Mouse (Mus musculus): ENCODE data around the gene Tmem87b. TPM values are rescaled to one million over a fixed set of nuclear protein-coding genes. Genes with fewer than 3 reads are reported as not detected.

The Tmem87b gene
- polyA plus RNA-seq, 2 experiments: 26.9 to 28.4 TPM

DNA sequence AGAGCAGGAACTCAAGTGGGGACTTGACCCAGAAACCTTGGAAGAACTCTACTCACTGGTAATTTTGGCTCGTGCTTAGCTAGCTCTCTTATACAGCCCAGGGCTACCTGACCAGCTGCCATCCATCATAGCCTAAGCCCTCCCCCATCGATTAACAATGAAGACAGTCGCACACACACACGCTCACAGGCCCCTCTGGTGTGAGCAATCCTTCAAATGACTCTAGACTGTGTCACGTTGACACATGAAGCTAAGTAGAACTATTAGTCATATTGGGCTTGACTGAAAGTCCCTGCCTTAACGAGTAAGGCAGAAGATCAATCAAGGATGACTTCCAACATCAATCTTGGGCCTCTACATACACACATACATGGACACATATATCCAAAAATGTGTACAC is 84.9 kb downstream of the Tmem87b start:
- DNase-seq (ENCODE audit: low spot score) (no peak), ATAC-seq (ENCODE audit: low FRiP score, low read depth) (no peak)
- Histone ChIP-seq H3K27ac (replicated peaks; ENCODE audit: low read depth, low read length) (no peak overlapping the region), H3K4me1 (ENCODE audit: control insufficient read depth, insufficient read depth, low read length) (no peaks in the 10 kb centered on the region), H3K27me3 (ENCODE audit: control insufficient read depth, insufficient read depth, low read length) (no peaks in the 10 kb centered on the region), H3K9ac (ENCODE audit: low read depth, low read length, severe bottlenecking) (no peak overlapping the region), H3K4me2 (replicated peaks; ENCODE audit: low read depth, low read length, severe bottlenecking) (no peak overlapping the region), H3K4me3 (replicated peaks; ENCODE audit: low read length) (no peak overlapping the region), H3K9me3 (ENCODE audit: control insufficient read depth, low read length) (peaks cover 3% of the 10 kb centered on the region; the same call in 1 of the 2 replicates), H3K36me3 (ENCODE audit: control insufficient read depth, insufficient read depth, low read length) (no peaks in the 10 kb centered on the region)
- TF ChIP-seq POLR2A (IDR thresholded peaks at IDR 0.05; ENCODE audit: borderline replicate concordance, extremely low read depth, insufficient read depth, insufficient read length): no peak
- 78% methylated on average over 6 of the region's 6 CpGs for WGBS

DNA sequence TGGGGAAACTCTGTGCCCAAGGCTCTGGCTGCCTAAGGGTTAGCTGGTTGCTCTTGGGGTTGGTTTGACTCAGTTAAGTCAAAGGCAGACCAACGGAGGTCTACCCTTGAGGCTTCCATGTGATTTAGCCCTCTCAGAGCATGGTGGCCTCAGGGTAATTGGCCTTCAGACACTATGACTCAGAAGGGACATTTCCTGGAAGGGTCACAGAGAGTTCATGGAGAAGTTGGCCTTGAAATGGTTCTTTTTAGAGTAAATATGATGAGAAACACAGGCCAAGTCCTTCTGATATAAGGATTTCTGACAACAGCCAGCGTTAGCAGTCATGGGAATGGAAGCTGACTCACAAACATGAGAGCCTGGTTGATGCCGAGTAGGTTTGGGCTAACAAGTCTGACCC is 85.7 kb downstream of the Tmem87b start:
- H3K9ac ChIP-seq (ENCODE audit: low read depth, low read length, severe bottlenecking): no peak overlapping the region
- H3K27ac ChIP-seq (replicated peaks; ENCODE audit: low read depth, low read length): no peak overlapping the region
- H3K27me3 ChIP-seq (ENCODE audit: control insufficient read depth, insufficient read depth, low read length): no peaks in the 10 kb centered on the region
- H3K4me3 ChIP-seq (replicated peaks; ENCODE audit: low read length): no peak overlapping the region
- peaks cover 3% of the 10 kb centered on the region; the same call in 1 of the 2 replicates for H3K9me3 ChIP-seq (ENCODE audit: control insufficient read depth, low read length)
- 84% methylated on average over 3 of the region's 3 CpGs for WGBS
- no peak for TF ChIP-seq POLR2A (IDR thresholded peaks at IDR 0.05; ENCODE audit: borderline replicate concordance, extremely low read depth, insufficient read depth, insufficient read length)
- ATAC-seq (ENCODE audit: low FRiP score, low read depth) (no peak), DNase-seq (ENCODE audit: low spot score) (no peak)
- H3K4me2 ChIP-seq (replicated peaks; ENCODE audit: low read depth, low read length, severe bottlenecking): no peak overlapping the region
- H3K36me3 ChIP-seq (ENCODE audit: control insufficient read depth, insufficient read depth, low read length): no peaks in the 10 kb centered on the region
- H3K4me1 ChIP-seq (ENCODE audit: control insufficient read depth, insufficient read depth, low read length): no peaks in the 10 kb centered on the region

Other genes with a start within 250 kb of the Tmem87b start
- not detected in 2 replicates for gene Spdye4c, start 226.9 kb upstream of the Tmem87b start, polyA plus RNA-seq (2012; rRNA removed)
- not detected in 2 replicates for gene Spdye4c, start 226.9 kb upstream of the Tmem87b start, polyA plus RNA-seq (2014; fragmentation: Nextera tagmentation; extraction: Ambion mirVana)
- 75.3 and 84.3 TPM in 2 replicates for gene Anapc1, start 130.7 kb upstream of the Tmem87b start, polyA plus RNA-seq (2012; rRNA removed)
- gene Anapc1, start 130.7 kb upstream of the Tmem87b start, polyA plus RNA-seq (2014; fragmentation: Nextera tagmentation; extraction: Ambion mirVana): 65.1 and 67.8 TPM in 2 replicates
- 13.5 and 14.9 TPM in 2 replicates for gene Mertk, start 119.2 kb upstream of the Tmem87b start, polyA plus RNA-seq (2012; rRNA removed)
- gene Mertk, start 119.2 kb upstream of the Tmem87b start, polyA plus RNA-seq (2014; fragmentation: Nextera tagmentation; extraction: Ambion mirVana): 11.1 and 12.3 TPM in 2 replicates
- gene Fbln7, start 44.9 kb downstream of the Tmem87b start, polyA plus RNA-seq (2012; rRNA removed): 15.0 and 18.7 TPM in 2 replicates
- gene Fbln7, start 44.9 kb downstream of the Tmem87b start, polyA plus RNA-seq (2014; fragmentation: Nextera tagmentation; extraction: Ambion mirVana): 6.8 and 8.9 TPM in 2 replicates
- gene Zc3h8, start 126.0 kb downstream of the Tmem87b start, polyA plus RNA-seq (2012; rRNA removed): 3.5 and 7.1 TPM in 2 replicates
- gene Zc3h8, start 126.0 kb downstream of the Tmem87b start, polyA plus RNA-seq (2014; fragmentation: Nextera tagmentation; extraction: Ambion mirVana): 6.2 and 7.5 TPM in 2 replicates
- 1.8 TPM in 2 replicates for gene Zc3h6, start 149.3 kb downstream of the Tmem87b start, polyA plus RNA-seq (2012; rRNA removed)
- gene Zc3h6, start 149.3 kb downstream of the Tmem87b start, polyA plus RNA-seq (2014; fragmentation: Nextera tagmentation; extraction: Ambion mirVana): 2.3 and 2.8 TPM in 2 replicates
- gene Gm10762, start 149.6 kb downstream of the Tmem87b start, polyA plus RNA-seq (2012; rRNA removed): 15.6 and 17.1 TPM in 2 replicates
- 20.4 and 22.2 TPM in 2 replicates for gene Gm10762, start 149.6 kb downstream of the Tmem87b start, polyA plus RNA-seq (2014; fragmentation: Nextera tagmentation; extraction: Ambion mirVana)
- gene Vinac1, start 230.1 kb downstream of the Tmem87b start, polyA plus RNA-seq (2012; rRNA removed): 0.22 and 0.23 TPM in 2 replicates
- gene Vinac1, start 230.1 kb downstream of the Tmem87b start, polyA plus RNA-seq (2014; fragmentation: Nextera tagmentation; extraction: Ambion mirVana): 0.12 TPM in 1 of 2 replicates, not detected in the other
- gene Ttl, start 247.8 kb downstream of the Tmem87b start, polyA plus RNA-seq (2012; rRNA removed): 15.8 and 16.9 TPM in 2 replicates
- gene Ttl, start 247.8 kb downstream of the Tmem87b start, polyA plus RNA-seq (2014; fragmentation: Nextera tagmentation; extraction: Ambion mirVana): 20.2 and 20.4 TPM in 2 replicates